Mouse (Mus musculus) MEL (cell line): ENCODE results near the gene Vegfa. TPM values are rescaled to one million over a fixed set of nuclear protein-coding genes. Genes with fewer than 3 reads are reported as not detected.

Experiments
- DNase-seq: peaks from one replicate; pipeline ENCODE4 v3.0.0; 2011; ENCODE audit warnings: low read depth, low spot score
- H3K27ac ChIP-seq: 2 replicates; pipeline ENCODE4 v1.5.1; 2012; ENCODE audit warnings: low read depth, mild to moderate bottlenecking, control low read depth, low read length, moderate library complexity; ENCODE audit not compliant: control insufficient read depth
- H3K27me3 ChIP-seq, 2 experiments: fragments of 150-350 bp in 1 of 2; sonication (generic) in 1 of 2; 2 replicates each; pipeline ENCODE4 v1.6.1; 2012; ENCODE audit warnings: low read length in 2 of 2, mild to moderate bottlenecking in 2 of 2, improper control_type of control experiment in 1 of 2, moderate library complexity in 1 of 2; ENCODE audit not compliant: insufficient read depth in 2 of 2, control insufficient read depth in 1 of 2
- H3K36me3 ChIP-seq, 2 experiments: 2 replicates each; pipeline ENCODE4 v1.6.1; 2012 to 2014; ENCODE audit warnings: low read length in 2 of 2, improper control_type of control experiment in 1 of 2, inconsistent platforms in 1 of 2, mild to moderate bottlenecking in 1 of 2; ENCODE audit not compliant: insufficient read depth in 2 of 2, control insufficient read depth in 1 of 2
- H3K4me1 ChIP-seq, 2 experiments: fragments of 150-350 bp in 1 of 2; sonication (generic) in 1 of 2; 2 replicates each; pipeline ENCODE4 v1.6.1; 2012; ENCODE audit warnings: low read length in 2 of 2, improper control_type of control experiment in 1 of 2, mild to moderate bottlenecking in 1 of 2; ENCODE audit not compliant: insufficient read depth in 2 of 2, control insufficient read depth in 1 of 2
- H3K4me3 ChIP-seq, 2 experiments: fragments of 150-350 bp in 1 of 2; sonication (generic) in 1 of 2; 2 replicates each; pipeline ENCODE4 v1.5.1; 2012; ENCODE audit warnings: low read depth in 2 of 2, low read length in 2 of 2, mild to moderate bottlenecking in 2 of 2, moderate library complexity in 2 of 2, control low read depth in 1 of 2, improper control_type of control experiment in 1 of 2; ENCODE audit not compliant: control insufficient read depth in 1 of 2, insufficient read depth in 1 of 2
- H3K79me2 ChIP-seq: 2 replicates; pipeline ENCODE4 v1.6.1; 2012; ENCODE audit warnings: mild to moderate bottlenecking, low read length, moderate library complexity; ENCODE audit not compliant: control insufficient read depth, poor library complexity, insufficient read depth
- H3K9ac ChIP-seq: 2 replicates; pipeline ENCODE4 v1.6.1; 2012; ENCODE audit warnings: low read depth, mild to moderate bottlenecking, control low read depth, low read length, moderate library complexity; ENCODE audit not compliant: control insufficient read depth, poor library complexity, severe bottlenecking
- H3K9me3 ChIP-seq: fragments of 150-350 bp; sonication (generic); replicated peaks from 2 replicates; pipeline ENCODE4 v1.6.1; 2012; ENCODE audit warnings: mild to moderate bottlenecking, low read length, improper control_type of control experiment, moderate library complexity; ENCODE audit not compliant: insufficient read depth
- BHLHE40 ChIP-seq: IDR thresholded peaks from 2 replicates; pipeline ENCODE4 v1.6.1; 2012; ENCODE audit warnings: low read depth, mild to moderate bottlenecking, inconsistent platforms, low read length, improper control_type of control experiment, borderline replicate concordance
- CHD1 ChIP-seq: IDR thresholded peaks from 2 replicates; pipeline ENCODE4 v1.6.1; 2012; ENCODE audit warnings: low read depth, mild to moderate bottlenecking, inconsistent platforms, low read length, improper control_type of control experiment
- E2F4 ChIP-seq: IDR thresholded peaks from 2 replicates; pipeline ENCODE4 v1.6.1; 2011; ENCODE audit warnings: low read depth, low read length, improper control_type of control experiment, borderline replicate concordance
- ELF1 ChIP-seq: IDR thresholded peaks from 2 replicates; pipeline ENCODE4 v1.6.1; 2014; ENCODE audit warnings: low read depth, mild to moderate bottlenecking, inconsistent platforms, low read length, improper control_type of control experiment, moderate library complexity
- EP300 ChIP-seq, 2 experiments: IDR thresholded peaks; 2 replicates each; pipeline ENCODE4 v1.6.1; 2011; ENCODE audit warnings: improper control_type of control experiment in 2 of 2, low read length in 2 of 2, low read depth in 1 of 2, mild to moderate bottlenecking in 1 of 2
- ETS1 ChIP-seq: IDR thresholded peaks from 2 replicates; pipeline ENCODE4 v1.6.1; 2012; ENCODE audit warnings: low read depth, mild to moderate bottlenecking, inconsistent platforms, low read length, improper control_type of control experiment, moderate library complexity
- GABPA ChIP-seq: IDR thresholded peaks from 2 replicates; pipeline ENCODE4 v1.6.1; 2012; ENCODE audit warnings: low read depth, mild to moderate bottlenecking, inconsistent platforms, low read length, improper control_type of control experiment, moderate library complexity
- HCFC1 ChIP-seq: IDR thresholded peaks from 2 replicates; pipeline ENCODE4 v1.6.1; 2012; ENCODE audit warnings: low read depth, mild to moderate bottlenecking, inconsistent platforms, low read length, improper control_type of control experiment, moderate library complexity
- JUND ChIP-seq: IDR thresholded peaks from 2 replicates; pipeline ENCODE4 v1.6.1; 2011; ENCODE audit warnings: low read depth, mild to moderate bottlenecking, improper control_type of control experiment, low read length
- KAT2A ChIP-seq: conservative IDR thresholded peaks from 2 replicates; pipeline ENCODE4 v1.6.1; 2012; ENCODE audit warnings: low read depth, low read length, improper control_type of control experiment, inconsistent platforms
- MAX ChIP-seq: IDR thresholded peaks from 2 replicates; pipeline ENCODE4 v1.6.1; 2011; ENCODE audit warnings: low read length, improper control_type of control experiment
- MAZ ChIP-seq: IDR thresholded peaks from 2 replicates; pipeline ENCODE4 v1.6.1; 2012; ENCODE audit warnings: low read depth, mild to moderate bottlenecking, inconsistent platforms, low read length, improper control_type of control experiment
- MEF2A ChIP-seq: IDR thresholded peaks from 2 replicates; pipeline ENCODE4 v1.6.1; 2014; ENCODE audit warnings: low read depth, mild to moderate bottlenecking, inconsistent platforms, low read length, improper control_type of control experiment; ENCODE audit not compliant: poor library complexity, insufficient replicate concordance, severe bottlenecking; ENCODE audit errors: extremely low read depth
- MXI1 ChIP-seq: IDR thresholded peaks from 2 replicates; pipeline ENCODE4 v1.6.1; 2011; ENCODE audit warnings: mild to moderate bottlenecking, low read depth, low read length, improper control_type of control experiment
- MYB ChIP-seq: IDR thresholded peaks from 2 replicates; pipeline ENCODE4 v1.6.1; 2011; ENCODE audit warnings: mild to moderate bottlenecking, low read depth, low read length, improper control_type of control experiment
- MYC ChIP-seq: IDR thresholded peaks from 2 replicates; pipeline ENCODE4 v1.6.1; 2011; ENCODE audit warnings: low read depth, mild to moderate bottlenecking, low read length, improper control_type of control experiment, moderate library complexity
- NELFE ChIP-seq: IDR thresholded peaks from 2 replicates; pipeline ENCODE4 v1.6.1; 2011; ENCODE audit warnings: low read depth, low read length, improper control_type of control experiment
- NRF1 ChIP-seq: IDR thresholded peaks from 2 replicates; pipeline ENCODE4 v1.6.1; 2014; ENCODE audit warnings: low read depth, mild to moderate bottlenecking, inconsistent platforms, low read length, improper control_type of control experiment, moderate library complexity; ENCODE audit not compliant: poor library complexity, insufficient read depth, severe bottlenecking
- POLR2A ChIP-seq, 2 experiments: IDR thresholded peaks; 2 replicates each; pipeline ENCODE4 v1.6.1; 2011 to 2012; ENCODE audit warnings: low read length in 2 of 2, mild to moderate bottlenecking in 2 of 2, control low read depth in 1 of 2, improper control_type of control experiment in 1 of 2, low read depth in 1 of 2, moderate library complexity in 1 of 2; ENCODE audit not compliant: control insufficient read depth in 1 of 2, insufficient read depth in 1 of 2, poor library complexity in 1 of 2
- POLR2AphosphoS2 ChIP-seq: IDR thresholded peaks from 2 replicates; pipeline ENCODE4 v1.6.1; 2011; ENCODE audit warnings: low read length, improper control_type of control experiment
- POLR2AphosphoS5 ChIP-seq: IDR thresholded peaks from 2 replicates; pipeline ENCODE4 v1.6.1; 2012; ENCODE audit warnings: low read depth, borderline replicate concordance, mild to moderate bottlenecking, inconsistent platforms, low read length, moderate library complexity, mixed read lengths
- RAD21 ChIP-seq: IDR thresholded peaks from 2 replicates; pipeline ENCODE4 v1.6.1; 2011; ENCODE audit warnings: mild to moderate bottlenecking, low read depth, low read length, improper control_type of control experiment
- RCOR1 ChIP-seq: IDR thresholded peaks from 2 replicates; pipeline ENCODE4 v1.6.1; 2012; ENCODE audit warnings: low read depth, mild to moderate bottlenecking, inconsistent platforms, low read length, improper control_type of control experiment
- SIN3A ChIP-seq: IDR thresholded peaks from 2 replicates; pipeline ENCODE4 v1.6.1; 2012; ENCODE audit warnings: low read length, improper control_type of control experiment, inconsistent platforms
- SMC3 ChIP-seq: IDR thresholded peaks from 2 replicates; pipeline ENCODE4 v1.6.1; 2011; ENCODE audit warnings: low read depth, low read length, improper control_type of control experiment
- TAL1 ChIP-seq: IDR thresholded peaks from 2 replicates; pipeline ENCODE4 v1.6.1; 2012; ENCODE audit warnings: mild to moderate bottlenecking, inconsistent platforms, low read length, moderate library complexity, mixed read lengths
- TBP ChIP-seq: IDR thresholded peaks from 2 replicates; pipeline ENCODE4 v1.8.0; 2011; ENCODE audit warnings: low read depth, low read length, improper control_type of control experiment
- TCF12 ChIP-seq: IDR thresholded peaks from 2 replicates; pipeline ENCODE4 v1.6.1; 2014; ENCODE audit warnings: low read depth, mild to moderate bottlenecking, inconsistent platforms, low read length, improper control_type of control experiment, moderate library complexity
- USF1 ChIP-seq: IDR thresholded peaks from 2 replicates; pipeline ENCODE4 v1.6.1; 2014; ENCODE audit warnings: low read depth, mild to moderate bottlenecking, inconsistent platforms, low read length, improper control_type of control experiment, moderate library complexity
- USF2 ChIP-seq, 2 experiments: IDR thresholded peaks; 2 replicates each; pipeline ENCODE4 v1.6.1; 2011 to 2012; ENCODE audit warnings: improper control_type of control experiment in 2 of 2, low read length in 2 of 2, borderline replicate concordance in 1 of 2, inconsistent platforms in 1 of 2, low read depth in 1 of 2, mild to moderate bottlenecking in 1 of 2; ENCODE audit not compliant: insufficient read depth in 1 of 2
- ZC3H11A ChIP-seq: IDR thresholded peaks from 2 replicates; pipeline ENCODE4 v1.6.1; 2012; ENCODE audit warnings: low read depth, mild to moderate bottlenecking, inconsistent platforms, low read length, improper control_type of control experiment
- ZKSCAN1 ChIP-seq: IDR thresholded peaks from 2 replicates; pipeline ENCODE4 v1.6.1; 2012; ENCODE audit warnings: low read depth, mild to moderate bottlenecking, inconsistent platforms, low read length, improper control_type of control experiment, moderate library complexity
- ZMIZ1 ChIP-seq: IDR thresholded peaks from 2 replicates; pipeline ENCODE4 v1.6.1; 2012; ENCODE audit warnings: low read depth, mild to moderate bottlenecking, inconsistent platforms, low read length, improper control_type of control experiment, moderate library complexity
- ZNF384 ChIP-seq: IDR thresholded peaks from 2 replicates; pipeline ENCODE4 v1.6.1; 2012; ENCODE audit warnings: low read depth, mild to moderate bottlenecking, inconsistent platforms, low read length, improper control_type of control experiment
- polyA plus RNA-seq, 2 experiments: library from polyadenylated mRNA; stranded (reverse) in 1 of 2; unstranded in 1 of 2; fragments of >175 nt in 1 of 2; fragments of >200 nt in 1 of 2; gene quantifications; 2 replicates each; pipeline versions ENCODE4 v1.2.1 to v1.2.4; 2012; ENCODE audit warnings: low replicate concordance in 2 of 2, low read depth in 1 of 2; ENCODE audit not compliant: insufficient read length in 2 of 2, insufficient read depth in 1 of 2, missing spikeins in 1 of 2
- total RNA-seq: library from RNA; depleted of rRNA; stranded (reverse); fragments of 300-350 nt; gene quantifications from 2 replicates; pipeline ENCODE4 v1.2.3, GENCODE M21; 2012; rRNA removed

Gene Vegfa
- total RNA-seq (16.1 and 39.4 TPM in 2 replicates), polyA plus RNA-seq (10 to 100 TPM in 1 of 2 experiments, not detected in 1; 38.6 TPM)

DNA sequence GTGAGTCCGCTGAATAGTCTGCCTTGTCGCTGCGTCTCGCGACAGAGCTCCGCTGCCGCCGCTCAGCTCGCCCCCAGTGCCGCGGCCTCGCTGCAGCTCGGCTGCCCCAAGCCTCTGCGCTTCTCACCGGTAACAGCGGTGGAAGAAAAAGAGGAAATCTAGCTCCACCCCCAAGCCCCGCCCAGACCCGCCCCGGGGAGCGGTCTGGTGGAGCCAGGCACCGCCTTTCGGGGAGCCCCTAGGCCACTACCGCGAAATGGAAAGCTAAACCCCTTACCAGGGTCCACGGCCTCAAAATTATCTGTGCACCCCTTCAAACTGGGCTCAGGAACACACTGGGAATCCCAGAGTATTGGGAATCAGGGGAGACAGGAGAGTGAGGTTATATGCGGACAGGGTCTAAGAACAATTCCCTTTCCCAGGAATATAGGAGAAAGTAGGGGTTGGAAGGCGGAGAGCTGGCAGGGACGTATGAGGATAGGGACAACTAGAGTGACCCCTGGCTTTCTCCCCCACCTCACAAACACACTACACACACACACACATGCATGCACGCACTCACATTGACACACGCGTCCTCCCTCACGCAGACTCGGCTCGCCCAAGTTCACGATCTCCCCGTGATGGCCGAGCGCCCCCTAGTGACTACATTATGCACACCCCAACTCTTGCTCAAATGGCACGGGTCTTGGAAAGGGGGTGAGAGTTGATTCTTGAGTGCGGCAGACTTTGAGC is at the start of gene Vegfa:
Gene Vegfa, minus strand, starts transcription at position 113 of the 735 bp plus-strand sequence.
- H3K4me3 ChIP-seq = peak within 1 kb of the TSS; percentile 96 to 97
- H3K27ac ChIP-seq = peak within 1 kb of the TSS; percentile 83
- peaks cover 42% of the 10 kb centered on the region for H3K79me2 ChIP-seq
- H3K4me1 ChIP-seq = peaks cover 0 to 8% of the 10 kb centered on the region in 2 experiments; a peak in 2 of 4 replicates
- H3K27me3 ChIP-seq = no peaks in the 10 kb centered on the region
- H3K9ac ChIP-seq = peak within 1 kb of the TSS; percentile 99
- DNase-seq = peak; percentile 95
- no peaks in the 10 kb centered on the region for H3K9me3 ChIP-seq
- peaks cover 0 to 4% of the 10 kb centered on the region in 2 experiments; a peak in 2 of 4 replicates for H3K36me3 ChIP-seq
- TF ChIP-seq TAL1 = no peak
- TF ChIP-seq POLR2AphosphoS5 = no peak
- TF ChIP-seq EP300 (IDR thresholded peaks at IDR 0.05; ENCODE audit: low read depth in 1 of 2, low read length in 2 of 2) = no peak
- no peak for TF ChIP-seq MYB
- no peak for TF ChIP-seq CHD1
- peak; percentile 25; the same call in 1 of the 2 replicates for TF ChIP-seq MAX
- no peak for TF ChIP-seq ZKSCAN1
- TF ChIP-seq MYC = peak; percentile 73; the same call in 1 of the 2 replicates
- TF ChIP-seq KAT2A = no peak
- no peak for TF ChIP-seq BHLHE40
- TF ChIP-seq HCFC1 = 0 out of 2 replicates have a peak, but pooled peaks have one; percentile 56
- TF ChIP-seq SMC3 = peak; percentile 82
- TF ChIP-seq TCF12 = peak; percentile 70
- peak; percentile 99 for TF ChIP-seq POLR2AphosphoS2
- TF ChIP-seq JUND = no peak
- TF ChIP-seq USF2 (IDR thresholded peaks at IDR 0.05; ENCODE audit: borderline replicate concordance in 1 of 2, insufficient read depth in 1 of 2, low read depth in 1 of 2, low read length in 2 of 2) = no peak
- peak; percentile 84 for TF ChIP-seq RAD21
- 0 out of 2 replicates have a peak, but pooled peaks have one; percentile 36 for TF ChIP-seq E2F4
- peak; percentile 98 for TF ChIP-seq NELFE
- 0 out of 2 replicates have a peak, but pooled peaks have one; percentile 24 for TF ChIP-seq RCOR1
- peak; percentile 62 for TF ChIP-seq NRF1
- peak; percentile 95 to 99 for TF ChIP-seq POLR2A (IDR thresholded peaks at IDR 0.05; ENCODE audit: control insufficient read depth in 1 of 2, insufficient read depth in 1 of 2, low read depth in 1 of 2, low read length in 2 of 2, poor library complexity in 1 of 2)
- TF ChIP-seq MEF2A = no peak
- 0 out of 2 replicates have a peak, but pooled peaks have one; percentile 35 for TF ChIP-seq USF1
- peak; percentile 80; the same call in 1 of the 2 replicates for TF ChIP-seq MAZ
- peak; percentile 59 for TF ChIP-seq SIN3A
- TF ChIP-seq MXI1 = peak; percentile 90; the same call in 1 of the 2 replicates
- no peak for TF ChIP-seq GABPA
- no peak for TF ChIP-seq ELF1
- TF ChIP-seq ZMIZ1 = peak; percentile 99
- peak; percentile 93 for TF ChIP-seq TBP
- peak; percentile 61 for TF ChIP-seq ZC3H11A
- TF ChIP-seq ETS1 = peak; percentile 56; the same call in 1 of the 2 replicates
- TF ChIP-seq ZNF384 = peak; percentile 32; the same call in 1 of the 2 replicates
